Mouse (Mus musculus) right cerebral cortex, postnatal 36 days (tissue): ENCODE measurements around the gene Vmn2r68.

ENCODE experiments used
- DNase-seq, 2 experiments: peaks; one replicate each; pipeline ENCODE4 v3.0.0; 2022; ENCODE audit warnings: low spot score in 2 of 2, mixed read lengths in 1 of 2

Gene Vmn2r68

DNA sequence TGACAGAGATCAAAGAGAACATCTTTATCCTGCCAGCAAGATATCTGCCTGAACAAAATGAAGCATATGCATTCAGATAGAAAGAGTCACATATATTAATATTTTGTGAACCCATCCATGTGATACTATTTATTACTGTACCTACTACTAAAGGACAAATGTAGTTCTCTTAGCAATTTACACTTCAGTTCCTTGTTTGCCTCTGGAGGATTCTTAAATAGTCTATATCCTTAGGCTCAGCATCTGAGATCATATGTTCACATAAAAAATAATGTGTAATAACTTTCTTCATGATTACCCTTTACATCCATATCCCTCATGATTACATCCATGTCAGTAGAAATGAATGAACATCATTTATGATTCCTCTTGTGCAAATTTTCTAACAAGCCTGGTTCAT is at the start of gene Vmn2r68:
Gene Vmn2r68, minus strand, starts transcription at position 101 of the 400 bp plus-strand sequence.
- no peak for DNase-seq
